9 mouse cellular contexts compared by ENCODE assay signal in genomic region chr8:116866118-116866903, GRCm38 (mm10). TPM values are rescaled to one million over a fixed set of nuclear protein-coding genes. Genes with fewer than 3 reads are reported as not detected.
A peak's percentile ranks its signal among the peaks of the same experiment; 100 is the strongest.
DNase-seq lines count a peak whose midpoint lies in the region; ATAC-seq and TF ChIP-seq lines count a peak whose summit lies in the region.
"Had no signal": no experiment of that assay in that cellular context is flagged by ENCODE, and none has a peak within 500 bp of the region (broad histone marks: within the 10 kb centered on the region; RNA-seq: fewer than 3 reads in every experiment).

No protein-coding gene starts in this region.

- H3K27me3 ChIP-seq in heart, embryonic 11.5 days (ENCODE audit: control insufficient read depth, insufficient read depth, low read length) = peaks cover 12% of the 10 kb centered on the region
- 0 out of 2 replicates have a peak, but pooled peaks cover 4% of the 10 kb centered on the region for H3K27me3 ChIP-seq in kidney, postnatal 0 days (ENCODE audit: insufficient read depth, low read length)

- H3K36me3 ChIP-seq in heart, embryonic 11.5 days (ENCODE audit: control insufficient read depth, insufficient read depth, low read length) = no peaks in the 10 kb centered on the region
- no peaks in the 10 kb centered on the region for H3K36me3 ChIP-seq in kidney, postnatal 0 days (ENCODE audit: insufficient read depth, low read length)
- H3K36me3 ChIP-seq: limb, embryonic 15.5 days had no signal

- WGBS in heart, embryonic 11.5 days (ENCODE audit: insufficient replicate concordance) = 66% methylated on average over 13 of the region's 13 CpGs
- 72% methylated on average over 13 of the region's 13 CpGs for WGBS in kidney, postnatal 0 days

- H3K4me2 ChIP-seq in heart, embryonic 11.5 days = no peak overlapping the region
- no peak overlapping the region for H3K4me2 ChIP-seq in kidney, postnatal 0 days (ENCODE audit: low read length)
- H3K4me2 ChIP-seq: limb, embryonic 15.5 days had no signal

- H3K9me3 ChIP-seq in heart, embryonic 11.5 days (replicated peaks; ENCODE audit: control insufficient read depth, low read length) = no peaks in the 10 kb centered on the region
- no peaks in the 10 kb centered on the region for H3K9me3 ChIP-seq in kidney, postnatal 0 days (replicated peaks; ENCODE audit: low read length)
- H3K9me3 ChIP-seq: limb, embryonic 15.5 days had no signal

- peak; percentile 66 for TF ChIP-seq CTCF in kidney, postnatal 0 days (IDR thresholded peaks at IDR 0.05; ENCODE audit: low read depth)

- DNase-seq in heart, adult 11 months = peak; percentile 89
- peak; percentile 20 for DNase-seq in urinary bladder, postnatal 25 days (ENCODE audit: low spot score)
- DNase-seq in urinary bladder, postnatal 10 days (ENCODE audit: low spot score) = no peak
- DNase-seq in kidney, postnatal 0 days (ENCODE audit: low spot score) = no peak
- peak; percentile 34 for DNase-seq in retina, postnatal 1 day
- DNase-seq in frontal cortex, postnatal 36 days (ENCODE audit: low spot score in 2 of 2) = no peak

- no peak overlapping the region for H3K4me3 ChIP-seq in heart, embryonic 11.5 days (ENCODE audit: low read depth, low read length)
- no peak overlapping the region for H3K4me3 ChIP-seq in kidney, postnatal 0 days (replicated peaks; ENCODE audit: low read depth, low read length)
- H3K4me3 ChIP-seq: limb, embryonic 15.5 days had no signal

- ATAC-seq in heart, embryonic 11.5 days (replicated peaks; ENCODE audit: insufficient number of reproducible peaks, low FRiP score, low TSS enrichment) = no peak
- peak; percentile 42; the same call in 1 of the 2 replicates for ATAC-seq in common myeloid progenitor, adult 5-6 weeks (replicated peaks; ENCODE audit: low read depth, poor library complexity, severe bottlenecking)
- no peak for ATAC-seq in kidney, postnatal 0 days (replicated peaks; ENCODE audit: low FRiP score, low read depth)

- H3K27ac ChIP-seq in heart, embryonic 11.5 days (ENCODE audit: low read depth, low read length) = no peak overlapping the region
- H3K27ac ChIP-seq in kidney, postnatal 0 days = peak overlapping the region; percentile 38; the same call in 1 of the 2 replicates
- H3K27ac ChIP-seq: limb, embryonic 15.5 days had no signal

- H3K9ac ChIP-seq in heart, embryonic 11.5 days (ENCODE audit: low read depth, low read length) = no peak overlapping the region
- no peak overlapping the region for H3K9ac ChIP-seq in kidney, postnatal 0 days (ENCODE audit: low read depth, low read length)
- H3K9ac ChIP-seq: limb, embryonic 15.5 days had no signal

- no peaks in the 10 kb centered on the region for H3K4me1 ChIP-seq in heart, embryonic 11.5 days (ENCODE audit: control insufficient read depth, insufficient read depth, low read length)
- 0 out of 2 replicates have a peak, but pooled peaks cover 5% of the 10 kb centered on the region for H3K4me1 ChIP-seq in kidney, postnatal 0 days (replicated peaks; ENCODE audit: insufficient read depth, low read length)

RNA-seq across cellular contexts. Expression of gene Cmc2, which starts 54.9 kb away (rescaled TPM):
- polyA plus RNA-seq in heart, embryonic 11.5 days (2014; fragmentation: Nextera tagmentation; extraction: Ambion mirVana) = 102 and 113 TPM in 2 replicates
- 64.4 and 73.8 TPM in 2 replicates for total RNA-seq in common myeloid progenitor, adult 5-6 weeks (2017)
- 97.8 and 100 TPM in 2 replicates for polyA plus RNA-seq in kidney, postnatal 0 days (2015; fragmentation: Nextera tagmentation; extraction: Ambion mirVana)

RNA-seq across cellular contexts. Expression of gene Cenpn, which starts 55.2 kb away (rescaled TPM):
- 32.8 and 34.0 TPM in 2 replicates for polyA plus RNA-seq in heart, embryonic 11.5 days (2014; fragmentation: Nextera tagmentation; extraction: Ambion mirVana)
- 35.8 and 48.2 TPM in 2 replicates for total RNA-seq in common myeloid progenitor, adult 5-6 weeks (2017)
- 18.7 and 21.8 TPM in 2 replicates for polyA plus RNA-seq in kidney, postnatal 0 days (2015; fragmentation: Nextera tagmentation; extraction: Ambion mirVana)

Comparison
In these comparisons a context has a peak if more than half of its experiments do, and no peak if none do; other contexts are left out.
1. DNase-seq: peak in heart, adult 11 months (single experiment), urinary bladder, postnatal 25 days (single experiment) and retina, postnatal 1 day (single experiment); none in urinary bladder, postnatal 10 days (single experiment), kidney, postnatal 0 days (single experiment) and frontal cortex, postnatal 36 days (0 of 2).